Mouse (Mus musculus) cerebellum, adult 2 months (tissue): ENCODE results near the gene Aldh3a1.

ENCODE experiments used
- CTCF ChIP-seq: fragments of 200-500 bp; IDR thresholded peaks from 2 replicates; pipeline ENCODE4 v1.5.1; 2011; ENCODE audit warnings: low read depth, mild to moderate bottlenecking, control low read depth, low read length, moderate library complexity, borderline replicate concordance; ENCODE audit not compliant: insufficient read depth
- POLR2A ChIP-seq: fragments of 200-500 bp; IDR thresholded peaks from 2 replicates; pipeline ENCODE4 v1.6.1; 2011; ENCODE audit warnings: low read length, control low read depth, borderline replicate concordance; ENCODE audit not compliant: insufficient read depth

GRCm38 (mm10) chr11:61158141-61158540 lies 49.2 kb upstream of the Aldh3a1 start:
- TF ChIP-seq POLR2A (no peak), CTCF (no peak)
